Mouse (Mus musculus) limb, embryonic 12.5 days (tissue): ENCODE results near the gene Nrip2. TPM values are rescaled to one million over a fixed set of nuclear protein-coding genes. Genes with fewer than 3 reads are reported as not detected.

Experiments
- ATAC-seq: fragments of 200-750 bp; cut with Nextera tagmentation; 2 replicates; pipeline ENCODE4 v1.8.0; 2017; ENCODE audit warnings: low read depth, moderate TSS enrichment; ENCODE audit not compliant: insufficient number of reproducible peaks, insufficient read depth, low FRiP score, low TSS enrichment
- H3K27ac ChIP-seq: fragments of 300-500 bp; sonication (generic); 2 replicates; pipeline ENCODE4 v1.5.1; 2016; ENCODE audit warnings: mild to moderate bottlenecking, moderate library complexity
- H3K27me3 ChIP-seq: fragments of 300-500 bp; sonication (generic); 2 replicates; pipeline ENCODE4 v1.6.1; 2016; ENCODE audit warnings: mild to moderate bottlenecking, moderate library complexity
- H3K36me3 ChIP-seq: fragments of 300-500 bp; sonication (generic); 2 replicates; pipeline ENCODE4 v1.6.1; 2016; ENCODE audit warnings: mild to moderate bottlenecking, moderate library complexity
- H3K4me1 ChIP-seq: fragments of 300-500 bp; sonication (generic); replicated peaks from 2 replicates; pipeline ENCODE4 v1.6.1; 2016
- H3K4me2 ChIP-seq: fragments of 300-500 bp; sonication (generic); 2 replicates; pipeline ENCODE4 v1.6.1; 2016; ENCODE audit warnings: mild to moderate bottlenecking, moderate library complexity
- H3K4me3 ChIP-seq: fragments of 300-500 bp; sonication (generic); replicated peaks from 2 replicates; pipeline ENCODE4 v1.5.1; 2016; ENCODE audit warnings: mild to moderate bottlenecking
- H3K9ac ChIP-seq: fragments of 300-500 bp; sonication (generic); replicated peaks from 2 replicates; pipeline ENCODE4 v1.6.1; 2016; ENCODE audit warnings: mild to moderate bottlenecking, moderate library complexity
- H3K9me3 ChIP-seq: fragments of 300-500 bp; sonication (generic); 2 replicates; pipeline ENCODE4 v1.6.1; 2016; ENCODE audit warnings: mild to moderate bottlenecking, moderate library complexity
- WGBS: fragments of 180-500 bp; shearing (Covaris S2); methylation state at CpG from one replicate; pipeline ENCODE4 v1.1.7; 2016; 5-methylcytosine and 5-hydroxymethylcytosine counted together
- polyA plus RNA-seq: library from polyadenylated mRNA; unstranded; fragments of >200 nt; fragmentation: Nextera tagmentation; extraction: Ambion mirVana; gene quantifications from 2 replicates; pipeline ENCODE4 v1.2.1, GENCODE M21; 2016

The Nrip2 gene
- polyA plus RNA-seq, result 3.5 and 4.2 TPM in 2 replicates

DNA sequence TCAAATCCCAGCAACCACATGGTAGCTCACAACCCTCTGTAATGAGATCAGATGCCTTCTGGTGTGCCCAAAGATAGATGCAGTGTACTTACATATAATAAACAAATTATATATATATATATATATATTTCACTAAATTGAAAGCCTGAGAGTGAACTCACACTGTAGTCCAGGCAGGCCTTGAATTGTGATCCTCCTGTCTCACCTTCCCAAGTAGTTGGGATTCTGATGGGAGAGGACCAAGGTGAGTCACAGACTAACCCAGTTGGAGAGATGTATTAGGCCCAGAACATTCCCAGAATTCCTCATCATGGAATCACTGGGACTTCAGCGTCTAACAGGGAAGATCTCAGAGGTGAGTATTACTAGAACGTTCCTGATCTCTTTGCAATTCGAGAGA is at the start of gene Nrip2:
Nrip2 (plus strand) TSS at position 301 of the 400 bp plus-strand sequence.
- H3K9me3 ChIP-seq, result no peaks in the 10 kb centered on the region
- peak within 1 kb of the TSS; percentile 48; the same call in 1 of the 2 replicates for H3K9ac ChIP-seq
- WGBS, result 74% methylated on average over 3 of the region's 3 CpGs
- H3K4me1 ChIP-seq, result peaks cover 10% of the 10 kb centered on the region; the same call in 1 of the 2 replicates
- peak within 1 kb of the TSS; percentile 22; the same call in 1 of the 2 replicates for H3K4me3 ChIP-seq
- H3K36me3 ChIP-seq, result no peaks in the 10 kb centered on the region
- peak within 1 kb of the TSS; percentile 43 for H3K4me2 ChIP-seq
- H3K27me3 ChIP-seq, result no peaks in the 10 kb centered on the region
- H3K27ac ChIP-seq, result peak within 1 kb of the TSS; percentile 57
- no peak for ATAC-seq

DNA sequence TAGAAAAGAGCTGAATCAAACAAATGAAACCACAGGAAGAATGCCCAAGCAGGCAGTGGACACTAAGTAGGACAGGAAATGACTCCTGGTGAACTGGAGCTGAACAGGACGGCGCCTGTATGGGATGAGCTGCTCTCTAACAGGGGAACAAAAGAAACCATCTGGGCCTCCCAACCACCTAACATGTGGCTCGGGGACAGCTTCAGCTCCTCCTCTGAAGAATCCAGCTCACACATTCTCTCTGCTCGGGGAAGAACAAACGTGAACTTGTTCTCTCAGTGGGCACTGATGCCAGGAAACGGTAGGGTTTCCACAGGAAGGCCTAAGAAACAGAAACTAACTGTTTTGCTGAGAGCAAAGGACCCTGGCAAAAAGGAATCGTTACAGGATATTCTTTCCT is 49.4 kb upstream of the Nrip2 start:
- ATAC-seq, result no peak
- WGBS, result 67% methylated on average over 7 of the region's 7 CpGs
- no peaks in the 10 kb centered on the region for H3K27me3 ChIP-seq

DNA sequence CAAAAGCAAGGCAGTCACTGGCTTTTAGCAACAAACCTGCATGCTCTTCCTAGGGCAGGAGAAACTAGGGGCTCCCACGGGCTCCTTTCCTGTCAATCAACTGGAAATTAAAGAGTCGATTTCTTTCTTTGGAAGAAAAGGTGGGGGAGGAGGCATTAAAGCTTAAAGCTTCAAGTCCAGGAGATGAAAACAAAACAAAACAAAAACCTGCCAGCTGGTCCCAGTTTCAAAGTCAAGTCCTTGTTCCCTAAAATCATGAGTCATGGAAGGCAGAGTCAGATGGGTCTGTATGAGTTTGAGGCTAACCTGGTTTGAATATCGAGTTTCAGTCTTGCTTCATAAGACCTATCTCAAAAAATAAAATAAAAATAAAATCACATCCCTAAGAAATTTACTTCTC is 45.0 kb upstream of the Nrip2 start:
- H3K4me1 ChIP-seq, result peaks cover 21% of the 10 kb centered on the region
- H3K9me3 ChIP-seq, result no peaks in the 10 kb centered on the region
- no peak overlapping the region for H3K4me3 ChIP-seq
- no peak for ATAC-seq
- WGBS, result 67% methylated on average over 3 of the region's 3 CpGs
- H3K27me3 ChIP-seq, result no peaks in the 10 kb centered on the region
- H3K4me2 ChIP-seq, result peak overlapping the region; percentile 81; the same call in 1 of the 2 replicates
- no peak overlapping the region for H3K9ac ChIP-seq
- peaks cover 44% of the 10 kb centered on the region for H3K36me3 ChIP-seq
- no peak overlapping the region for H3K27ac ChIP-seq

More for the DNA sequence above, 49.4 kb upstream of the Nrip2 start:
- H3K4me3 ChIP-seq, result no peak overlapping the region
- no peaks in the 10 kb centered on the region for H3K9me3 ChIP-seq
- peaks cover 11% of the 10 kb centered on the region; the same call in 1 of the 2 replicates for H3K4me1 ChIP-seq
- no peak overlapping the region for H3K4me2 ChIP-seq
- no peak overlapping the region for H3K9ac ChIP-seq
- H3K27ac ChIP-seq, result no peak overlapping the region
- H3K36me3 ChIP-seq, result peaks cover 29% of the 10 kb centered on the region

DNA sequence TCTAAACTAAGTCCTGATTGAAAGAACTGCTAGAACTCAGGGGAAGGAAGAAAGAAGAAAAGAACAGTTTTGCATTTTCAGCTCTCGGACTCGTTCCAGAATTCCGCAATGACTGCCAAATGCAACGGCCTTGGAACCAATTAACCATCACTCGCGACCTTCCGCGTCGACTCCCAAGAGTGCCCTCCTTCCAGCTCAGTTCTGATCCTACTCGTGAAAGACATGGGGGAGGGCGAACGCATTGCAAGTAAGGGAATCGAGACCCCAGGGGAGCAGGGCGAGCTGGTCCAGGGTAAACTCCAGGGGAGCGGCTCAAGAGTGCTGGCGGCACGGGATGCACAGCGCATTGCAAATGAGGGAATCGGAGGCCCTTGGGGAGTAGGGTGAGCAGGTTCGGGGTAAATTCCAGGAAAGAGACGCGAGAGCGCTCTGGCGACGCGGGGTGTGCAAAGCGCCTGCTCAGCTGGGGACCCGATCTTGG is 43.9 kb upstream of the Nrip2 start:
- Histone ChIP-seq H3K4me3 (peak overlapping the region; percentile 70), H3K27me3 (no peaks in the 10 kb centered on the region), H3K4me2 (peak overlapping the region; percentile 81), H3K36me3 (peaks cover 39% of the 10 kb centered on the region), H3K9me3 (no peaks in the 10 kb centered on the region), H3K4me1 (peaks cover 21% of the 10 kb centered on the region), H3K27ac (peak overlapping the region; percentile 57), H3K9ac (peak overlapping the region; percentile 73)
- ATAC-seq, result peak; percentile 26; the same call in 1 of the 2 replicates
- WGBS, result under 1% methylated on average over 28 of the region's 28 CpGs

DNA sequence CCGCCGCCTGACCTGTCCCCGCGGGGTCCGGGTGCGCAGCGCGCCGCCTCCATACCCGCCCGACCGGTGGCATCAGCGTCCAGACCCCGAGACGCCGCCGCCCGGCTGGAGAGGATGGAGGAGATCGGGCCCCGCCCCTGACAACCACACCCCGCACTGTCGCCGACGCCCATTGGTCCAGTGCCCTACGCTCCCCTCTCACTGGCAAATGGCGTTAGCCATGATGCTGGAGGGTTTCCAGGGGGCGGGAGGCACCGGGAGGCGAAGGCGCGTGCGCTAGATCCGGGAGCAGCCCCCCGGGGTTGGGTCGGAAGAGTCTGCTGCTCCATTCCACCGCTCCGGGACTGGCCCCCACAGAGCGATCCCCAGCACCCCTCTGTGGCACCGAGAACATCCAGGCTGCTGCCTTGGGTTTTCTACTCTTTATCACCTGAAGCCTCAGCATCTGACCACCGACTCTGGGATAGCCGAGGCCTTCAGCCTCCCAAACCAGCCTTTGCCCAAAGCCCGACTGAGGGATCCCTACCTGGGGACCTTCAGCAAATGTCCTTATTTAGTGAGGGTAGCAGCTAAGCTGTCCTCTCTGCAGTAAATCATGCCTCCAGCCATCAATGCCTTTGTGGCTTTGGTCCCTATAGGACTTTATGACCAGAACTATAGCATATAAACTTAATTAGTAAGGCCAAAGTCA is 43.2 kb upstream of the Nrip2 start, which contains the start of gene Tulp3:
Tulp3 (minus strand) TSS at position 126 of the 691 bp plus-strand sequence.
- ATAC-seq, result peak; percentile 98
- H3K27ac ChIP-seq, result peak within 1 kb of the TSS; percentile 57
- H3K4me2 ChIP-seq, result peak within 1 kb of the TSS; percentile 81
- peaks cover 25% of the 10 kb centered on the region for H3K4me1 ChIP-seq
- no peaks in the 10 kb centered on the region for H3K27me3 ChIP-seq
- H3K36me3 ChIP-seq, result peaks cover 32% of the 10 kb centered on the region
- H3K9ac ChIP-seq, result peak within 1 kb of the TSS; percentile 73
- H3K9me3 ChIP-seq, result no peaks in the 10 kb centered on the region
- peak within 1 kb of the TSS; percentile 70 for H3K4me3 ChIP-seq
- under 1% methylated on average over 42 of the region's 42 CpGs for WGBS

DNA sequence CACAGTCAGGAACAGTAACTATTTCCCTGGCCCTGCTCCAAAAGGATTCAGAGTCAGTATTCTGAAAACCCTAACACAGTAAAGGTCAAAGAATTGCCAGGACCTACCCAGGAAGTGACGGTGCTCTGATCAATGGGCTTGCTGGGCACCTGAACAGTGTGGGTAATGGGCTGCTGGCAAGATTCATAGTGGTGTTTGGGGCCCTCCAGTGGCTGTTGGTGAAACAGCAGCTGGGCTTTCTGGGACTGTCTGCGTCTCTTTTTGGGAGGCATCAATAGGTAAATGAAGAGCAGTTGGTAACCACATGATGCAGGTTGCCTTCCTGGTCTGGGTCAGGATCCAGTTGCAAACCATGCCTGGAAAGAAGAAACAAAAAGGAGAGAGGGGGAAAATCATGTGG is 40.1 kb upstream of the Nrip2 start:
- no peak overlapping the region for H3K4me3 ChIP-seq
- peaks cover 39% of the 10 kb centered on the region for H3K4me1 ChIP-seq
- ATAC-seq, result no peak
- peaks cover 25% of the 10 kb centered on the region for H3K36me3 ChIP-seq
- H3K9ac ChIP-seq, result no peak overlapping the region
- H3K27ac ChIP-seq, result no peak overlapping the region
- H3K27me3 ChIP-seq, result no peaks in the 10 kb centered on the region
- H3K9me3 ChIP-seq, result no peaks in the 10 kb centered on the region
- 36% methylated on average over 2 of the region's 2 CpGs for WGBS
- H3K4me2 ChIP-seq, result no peak overlapping the region

DNA sequence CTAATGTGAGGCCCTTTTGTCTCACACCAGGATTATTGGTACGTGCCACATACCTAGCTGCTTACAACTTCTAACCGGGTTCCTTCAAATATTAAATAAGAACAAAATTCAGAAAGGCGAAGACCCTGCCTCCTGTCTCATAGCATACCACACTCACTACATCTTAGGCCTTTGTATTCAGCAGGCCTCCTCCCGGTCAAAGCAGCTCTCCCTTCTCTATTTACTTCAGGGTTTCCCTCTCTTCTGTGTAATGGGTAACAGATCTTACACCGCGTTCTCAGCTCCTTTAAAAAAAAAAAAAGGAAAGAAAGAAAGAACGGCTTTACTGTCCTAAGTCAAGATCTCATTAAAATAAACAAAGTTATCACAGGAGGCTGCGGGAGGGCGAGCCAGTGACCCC is 37.2 kb upstream of the Nrip2 start:
- Histone ChIP-seq H3K36me3 (peaks cover 40% of the 10 kb centered on the region), H3K4me2 (peak overlapping the region; percentile 89), H3K27me3 (no peaks in the 10 kb centered on the region), H3K4me3 (peak overlapping the region; percentile 96), H3K4me1 (peaks cover 28% of the 10 kb centered on the region), H3K9ac (peak overlapping the region; percentile 88), H3K27ac (peak overlapping the region; percentile 96), H3K9me3 (no peaks in the 10 kb centered on the region)
- ATAC-seq, result no peak
- 22% methylated on average over 9 of the region's 9 CpGs for WGBS

DNA sequence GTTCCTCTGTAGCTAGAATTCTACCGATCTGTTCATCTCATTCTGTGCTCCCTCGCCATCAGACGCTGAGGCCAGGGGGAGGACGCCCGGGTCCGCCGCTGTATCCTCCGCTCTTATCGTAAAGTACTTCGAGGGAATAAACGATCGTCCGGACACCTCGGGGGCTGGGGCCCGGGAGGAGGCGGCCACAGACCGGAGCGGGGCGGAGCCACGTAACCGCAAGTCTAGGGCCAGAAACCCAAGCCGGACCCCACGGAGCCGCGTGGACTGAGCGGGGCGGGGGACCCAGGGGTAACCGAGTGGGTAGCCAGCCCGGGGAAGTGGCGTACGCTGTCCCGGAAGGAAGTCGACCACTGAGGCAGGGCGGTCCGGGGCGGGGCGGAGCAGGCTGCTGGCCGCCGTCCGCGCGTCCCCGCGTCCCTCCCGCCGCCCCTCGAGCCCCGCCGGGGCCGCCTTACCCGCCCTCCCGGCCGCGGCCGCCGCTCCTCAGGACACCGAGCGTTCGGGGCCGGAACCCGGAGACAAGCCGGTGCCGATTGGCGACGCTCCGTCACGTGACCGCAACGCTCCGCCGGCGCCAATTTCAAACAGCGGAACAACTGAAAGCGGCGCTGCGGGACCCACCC is 36.6 kb upstream of the Nrip2 start, which contains the start of the genes Rhno1 and Foxm1:
Rhno1 (minus strand) TSS at position 531 of the 626 bp plus-strand sequence.
Foxm1 (plus strand) TSS at position 587 of the 626 bp plus-strand sequence.
- Histone ChIP-seq H3K4me3 (peak within 1 kb of the TSS; percentile 96), H3K9ac (peak within 1 kb of the TSS; percentile 88), H3K27me3 (no peaks in the 10 kb centered on the region), H3K27ac (peak within 1 kb of the TSS; percentile 96), H3K9me3 (no peaks in the 10 kb centered on the region), H3K36me3 (peaks cover 40% of the 10 kb centered on the region), H3K4me2 (peak within 1 kb of the TSS; percentile 89), H3K4me1 (peaks cover 28% of the 10 kb centered on the region)
- ATAC-seq, result peak; percentile 85
- WGBS, result under 1% methylated on average over 67 of the region's 76 CpGs

DNA sequence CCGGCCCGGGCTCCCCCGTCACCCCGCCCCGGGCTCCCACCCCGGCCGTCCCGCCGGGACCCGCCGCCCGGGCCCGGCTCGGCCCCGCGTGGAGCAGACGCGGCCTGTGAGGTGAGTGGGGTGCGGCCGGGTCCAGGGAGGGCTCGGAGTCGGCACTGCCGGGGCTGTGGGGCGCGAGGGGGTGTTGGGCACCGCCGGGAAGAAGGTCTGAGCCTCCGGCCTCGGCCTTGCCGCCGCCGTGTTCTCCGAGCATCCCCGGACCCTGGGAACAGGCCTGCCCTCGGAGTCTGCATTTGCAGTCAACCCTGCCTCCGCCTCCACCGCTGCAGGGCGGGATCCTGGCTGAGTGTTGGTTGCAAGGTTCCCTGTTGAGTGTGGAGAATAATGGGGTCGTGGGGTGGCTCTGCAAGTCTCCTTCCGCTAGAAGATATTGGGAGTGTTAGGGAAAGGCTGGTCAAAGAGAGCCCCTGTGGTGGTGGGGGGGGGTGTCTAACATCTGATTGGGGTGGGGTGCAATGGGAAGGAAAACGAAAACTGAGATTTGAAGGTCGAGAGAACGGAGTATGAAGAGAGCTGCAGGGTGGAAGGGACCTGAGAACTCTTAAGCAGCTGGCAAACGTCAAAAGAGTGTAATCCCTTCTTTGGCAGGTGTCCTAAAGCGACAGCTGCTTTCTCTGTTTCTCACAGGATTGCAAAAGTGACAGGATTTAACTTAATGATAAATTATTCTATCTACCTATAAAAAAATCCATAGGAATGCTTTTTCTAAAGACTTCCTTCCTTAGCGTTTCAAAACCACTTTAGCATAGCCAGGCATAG is 35.9 kb upstream of the Nrip2 start:
- ATAC-seq, result no peak; the same call in none of the 2 replicates
- Histone ChIP-seq H3K9me3 (no peaks in the 10 kb centered on the region), H3K27ac (peak overlapping the region; percentile 96), H3K4me1 (peaks cover 28% of the 10 kb centered on the region), H3K27me3 (no peaks in the 10 kb centered on the region), H3K4me3 (peak overlapping the region; percentile 96), H3K9ac (peak overlapping the region; percentile 88), H3K36me3 (peaks cover 41% of the 10 kb centered on the region), H3K4me2 (peak overlapping the region; percentile 89)
- WGBS, result under 1% methylated on average over 43 of the region's 46 CpGs

DNA sequence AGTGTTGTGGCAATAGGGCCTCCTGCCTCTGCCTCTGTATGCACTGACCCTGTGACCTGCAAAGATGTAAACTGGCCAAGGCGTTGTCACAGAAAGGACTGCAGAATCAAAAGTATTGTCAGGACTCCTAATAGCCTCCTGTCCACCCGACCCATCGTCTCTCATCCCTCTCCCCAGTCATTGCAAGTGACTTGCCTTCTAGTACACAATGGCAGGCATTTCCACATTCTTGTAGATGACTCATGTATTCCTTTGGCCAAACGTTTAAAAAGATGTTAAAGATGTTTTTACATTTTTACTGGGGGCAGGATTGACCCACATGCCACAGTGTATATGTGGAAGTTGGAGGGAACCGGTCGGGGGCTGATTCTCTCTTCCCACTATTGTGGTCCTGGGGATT is 34.4 kb upstream of the Nrip2 start:
- 83% methylated on average over 6 of the region's 6 CpGs for WGBS
- 0 out of 2 replicates have a peak overlapping the region, but pooled peaks have one; percentile 13 for H3K4me2 ChIP-seq
- H3K4me1 ChIP-seq, result peaks cover 28% of the 10 kb centered on the region
- H3K9me3 ChIP-seq, result no peaks in the 10 kb centered on the region
- H3K4me3 ChIP-seq, result no peak overlapping the region
- no peak for ATAC-seq
- no peak overlapping the region for H3K9ac ChIP-seq
- H3K27me3 ChIP-seq, result no peaks in the 10 kb centered on the region
- H3K27ac ChIP-seq, result no peak overlapping the region
- peaks cover 47% of the 10 kb centered on the region for H3K36me3 ChIP-seq
